In genomic region chr10:95517656-95518055, GRCm38 (mm10) we compare ENCODE assay signal across 22 mouse cellular contexts.
"Had no signal": no experiment of that assay in that cellular context is flagged by ENCODE, and none has a peak within 500 bp of the region (broad histone marks: within the 10 kb centered on the region; RNA-seq: fewer than 3 reads in every experiment).

No protein-coding gene starts in this region.

- H3K9me3 ChIP-seq: limb, embryonic 10.5 days; limb, embryonic 13.5 days; neural tube, embryonic 15.5 days had no signal

- H3K36me3 ChIP-seq: neural tube, embryonic 15.5 days had no signal

- DNase-seq: kidney, adult 18-20 months; kidney, adult 9 months; kidney, postnatal 25 days; layer of hippocampus, adult 9-11 months; lung, adult 2 months; lung, postnatal 14 days; lung, postnatal 4 days; midbrain, embryonic 14.5 days; right cerebral cortex, adult 18-20 months; right cerebral cortex, postnatal 14 days; right cerebral cortex, postnatal 4 days; thymus, adult 2 months; thymus, postnatal 14 days; thymus, postnatal 4 days had no signal

- H3K27ac ChIP-seq: kidney, postnatal 0 days; layer of hippocampus, adult 2 months; limb, embryonic 10.5 days; limb, embryonic 13.5 days; neural tube, embryonic 12.5 days; neural tube, embryonic 15.5 days; stomach, postnatal 0 days had no signal

- H3K27me3 ChIP-seq: limb, embryonic 13.5 days; neural tube, embryonic 12.5 days; neural tube, embryonic 15.5 days had no signal

- H3K4me2 ChIP-seq: limb, embryonic 13.5 days; midbrain, embryonic 11.5 days; neural tube, embryonic 12.5 days; neural tube, embryonic 15.5 days had no signal

- H3K4me3 ChIP-seq: layer of hippocampus, adult 2 months; limb, embryonic 10.5 days; limb, embryonic 13.5 days; neural tube, embryonic 12.5 days; neural tube, embryonic 15.5 days had no signal

- H3K9ac ChIP-seq: limb, embryonic 13.5 days; neural tube, embryonic 12.5 days; neural tube, embryonic 15.5 days had no signal
